Comparison of ENCODE assay signal across 9 mouse cellular contexts in genomic region chr19:43441661-43441990, GRCm38 (mm10). TPM values are rescaled to one million over a fixed set of nuclear protein-coding genes. Genes with fewer than 3 reads are reported as not detected.
DNase-seq lines count a peak whose midpoint lies in the region; ATAC-seq lines count a peak whose summit lies in the region.
"Had no signal": no experiment of that assay in that cellular context is flagged by ENCODE, and none has a peak within 500 bp of the region (broad histone marks: within the 10 kb centered on the region; RNA-seq: fewer than 3 reads in every experiment).

No protein-coding gene starts in this region.

- H3K27ac ChIP-seq in neural tube, embryonic 11.5 days (ENCODE audit: low read depth, low read length), result no peak overlapping the region
- no peak overlapping the region for H3K27ac ChIP-seq in limb, embryonic 15.5 days
- H3K27ac ChIP-seq in stomach, embryonic 16.5 days (ENCODE audit: low read length), result no peak overlapping the region

- peaks cover 30% of the 10 kb centered on the region for H3K27me3 ChIP-seq in neural tube, embryonic 11.5 days (ENCODE audit: control insufficient read depth, insufficient read depth, low read length)
- H3K27me3 ChIP-seq in limb, embryonic 15.5 days, result peaks cover 57% of the 10 kb centered on the region
- peaks cover 55% of the 10 kb centered on the region for H3K27me3 ChIP-seq in stomach, embryonic 16.5 days (ENCODE audit: control insufficient read depth, insufficient read depth, low read length)

- DNase-seq in embryo, embryonic 11 days, result peak; percentile 30
- no peak for DNase-seq in embryo, embryonic 10.5 days (ENCODE audit: low spot score)
- DNase-seq in neural tube, embryonic 11.5 days (ENCODE audit: low spot score), result no peak
- DNase-seq in neural tube, embryonic 10.5 days (ENCODE audit: extremely low spot score, low spot score), result no peak
- DNase-seq in layer of hippocampus, adult 9-11 months, result no peak
- DNase-seq in adrenal gland, postnatal 25 days, result no peak

- ATAC-seq in neural tube, embryonic 11.5 days (ENCODE audit: insufficient read depth, low FRiP score, low TSS enrichment), result 0 out of 2 replicates have a peak, but pooled peaks have one; percentile 24
- no peak for ATAC-seq in limb, embryonic 15.5 days (ENCODE audit: insufficient number of reproducible peaks, low FRiP score, low TSS enrichment, low read depth)
- 0 out of 2 replicates have a peak, but pooled peaks have one; percentile 8 for ATAC-seq in stomach, embryonic 16.5 days (ENCODE audit: insufficient read depth, low FRiP score)

- no peaks in the 10 kb centered on the region for H3K36me3 ChIP-seq in neural tube, embryonic 11.5 days (ENCODE audit: control insufficient read depth, insufficient read depth, low read length)
- no peaks in the 10 kb centered on the region for H3K36me3 ChIP-seq in limb, embryonic 15.5 days
- H3K36me3 ChIP-seq in stomach, embryonic 16.5 days (ENCODE audit: control insufficient read depth, insufficient read depth, low read length), result no peaks in the 10 kb centered on the region

- H3K4me3 ChIP-seq in neural tube, embryonic 11.5 days (ENCODE audit: low read depth, low read length), result peak overlapping the region; percentile 70
- H3K4me3 ChIP-seq in limb, embryonic 15.5 days, result peak overlapping the region; percentile 63
- peak overlapping the region; percentile 63 for H3K4me3 ChIP-seq in stomach, embryonic 16.5 days (replicated peaks; ENCODE audit: low read length)

- no peaks in the 10 kb centered on the region for H3K9me3 ChIP-seq in neural tube, embryonic 11.5 days (ENCODE audit: control insufficient read depth, low read length)
- no peaks in the 10 kb centered on the region for H3K9me3 ChIP-seq in limb, embryonic 15.5 days
- H3K9me3 ChIP-seq in stomach, embryonic 16.5 days (replicated peaks; ENCODE audit: control insufficient read depth, low read length), result peaks cover 5% of the 10 kb centered on the region; the same call in 1 of the 2 replicates

- WGBS in neural tube, embryonic 11.5 days, result 13% methylated on average over 17 of the region's 17 CpGs
- 18% methylated on average over 17 of the region's 17 CpGs for WGBS in limb, embryonic 15.5 days
- 14% methylated on average over 17 of the region's 17 CpGs for WGBS in stomach, embryonic 16.5 days

- peak overlapping the region; percentile 100 for H3K4me2 ChIP-seq in neural tube, embryonic 11.5 days (ENCODE audit: low read depth)
- peak overlapping the region; percentile 100 for H3K4me2 ChIP-seq in limb, embryonic 15.5 days
- H3K4me2 ChIP-seq in stomach, embryonic 16.5 days (ENCODE audit: low read depth, low read length), result peak overlapping the region; percentile 99

- no peaks in the 10 kb centered on the region for H3K4me1 ChIP-seq in neural tube, embryonic 11.5 days (ENCODE audit: control insufficient read depth, insufficient read depth, low read length)
- H3K4me1 ChIP-seq in limb, embryonic 15.5 days, result peaks cover 20% of the 10 kb centered on the region
- H3K4me1 ChIP-seq in stomach, embryonic 16.5 days (ENCODE audit: control insufficient read depth, insufficient read depth, low read length), result 0 out of 2 replicates have a peak, but pooled peaks cover 4% of the 10 kb centered on the region

- H3K9ac ChIP-seq in neural tube, embryonic 11.5 days (ENCODE audit: low read length), result peak overlapping the region; percentile 63; the same call in 1 of the 2 replicates
- no peak overlapping the region for H3K9ac ChIP-seq in limb, embryonic 15.5 days
- peak overlapping the region; percentile 68 for H3K9ac ChIP-seq in stomach, embryonic 16.5 days (ENCODE audit: low read length)

RNA-seq across cellular contexts. Expression of gene Cnnm1, which starts 1.4 kb away (rescaled TPM):
- polyA plus RNA-seq in neural tube, embryonic 11.5 days (2014; fragmentation: Nextera tagmentation; extraction: Ambion mirVana), result 0.29 and 0.31 TPM in 2 replicates
- polyA plus RNA-seq in limb, embryonic 15.5 days (2015; fragmentation: Nextera tagmentation; extraction: Ambion mirVana), result 1.4 and 1.7 TPM in 2 replicates
- 0.32 and 0.76 TPM in 2 replicates for polyA plus RNA-seq in stomach, embryonic 16.5 days (2015; fragmentation: Nextera tagmentation; extraction: Ambion mirVana)
- 0.21 TPM in 1 of 2 replicates, not detected in the other for total RNA-seq in adrenal gland, postnatal 25 days (2021)

RNA-seq across cellular contexts. Expression of gene Hpse2, which starts 53.5 kb away (rescaled TPM):
- polyA plus RNA-seq in neural tube, embryonic 11.5 days (2014; fragmentation: Nextera tagmentation; extraction: Ambion mirVana), result 2.0 and 2.1 TPM in 2 replicates
- polyA plus RNA-seq in limb, embryonic 15.5 days (2015; fragmentation: Nextera tagmentation; extraction: Ambion mirVana), result 5.3 and 7.1 TPM in 2 replicates
- polyA plus RNA-seq in stomach, embryonic 16.5 days (2015; fragmentation: Nextera tagmentation; extraction: Ambion mirVana), result 5.9 and 6.6 TPM in 2 replicates
- total RNA-seq in adrenal gland, postnatal 25 days (2021), result not detected in 2 replicates
- total RNA-seq: adrenal gland, adult 18-20 months had no signal
